Mouse (Mus musculus) c-Kit-negative CD71-positive TER-119-positive erythroid progenitor cells, embryonic 14.5 days (primary cell): ENCODE data around the gene Tdrd6.

ENCODE experiments used
- DNase-seq: peaks from one replicate; pipeline ENCODE4 v3.0.0-alpha.2; 2013; ENCODE audit warnings: low read depth, low spot score

The Tdrd6 gene

DNA sequence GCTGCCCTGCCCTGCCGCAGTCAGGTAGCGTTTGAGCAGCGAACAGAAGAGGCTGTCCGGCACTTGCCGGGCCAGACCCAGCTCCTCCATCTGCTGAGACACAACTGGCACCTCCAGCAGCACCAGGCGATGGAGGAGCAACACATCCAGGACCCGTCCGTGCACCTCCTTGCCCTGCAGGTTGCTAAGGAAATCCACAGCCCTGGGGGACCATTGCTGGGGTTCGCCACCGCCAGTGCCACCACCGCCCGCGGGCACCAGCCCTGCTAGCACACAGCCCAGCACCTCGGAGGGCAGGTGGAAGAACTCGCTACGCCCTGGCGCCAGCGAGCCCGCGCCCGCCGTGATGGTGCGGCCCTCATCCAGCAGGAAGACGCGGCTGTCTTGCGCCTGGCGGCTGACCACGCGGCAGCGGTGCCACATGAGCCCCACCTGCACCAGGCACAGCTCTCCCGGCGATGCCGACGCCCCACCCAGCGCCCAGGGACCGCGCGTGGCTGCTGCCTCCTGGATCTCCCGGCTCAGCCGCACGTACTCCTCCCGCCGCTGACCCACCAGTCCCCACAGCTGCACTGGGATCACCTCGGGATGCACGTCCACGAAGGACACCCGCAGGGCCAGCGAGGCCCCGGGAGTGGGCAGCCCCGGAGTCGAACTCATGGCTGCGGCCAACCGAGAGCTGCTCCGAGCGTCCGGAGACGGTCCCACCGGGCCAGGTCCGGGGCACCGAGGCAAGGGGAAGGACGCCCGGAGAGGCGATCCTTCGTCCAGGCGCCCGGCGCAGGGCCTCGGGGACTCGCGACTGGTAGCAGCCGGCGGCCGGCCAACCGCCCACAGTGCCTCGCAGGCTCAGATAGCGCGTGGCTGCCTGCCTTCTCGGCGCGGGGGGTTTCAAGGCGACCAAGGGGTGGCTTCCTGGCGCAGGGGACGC lies at the start of gene Tdrd6:
Gene Tdrd6, minus strand, starts transcription at position 804 of the 931 bp plus-strand sequence.
- DNase-seq: no peak

DNA sequence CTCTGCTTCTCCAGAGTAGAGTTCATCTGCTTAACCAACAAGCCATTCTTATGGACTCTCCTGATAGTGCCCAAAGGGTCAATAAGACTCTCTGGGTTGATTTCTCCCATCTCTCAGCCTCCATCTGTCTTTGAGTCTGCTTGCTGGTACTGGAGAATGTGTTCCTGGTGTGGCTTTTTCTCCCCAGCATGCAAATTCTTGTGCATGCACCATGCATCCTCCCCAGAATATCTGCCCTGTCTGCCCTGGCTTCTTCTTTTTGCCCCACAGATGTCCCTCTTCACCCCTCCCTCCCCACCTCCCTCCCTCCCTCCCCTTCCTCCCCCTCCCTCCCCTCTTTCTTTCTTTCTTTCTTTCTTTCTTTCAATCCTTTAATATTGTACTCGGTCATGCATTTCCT lies 47.2 kb upstream of the Tdrd6 start:
- no peak for DNase-seq

DNA sequence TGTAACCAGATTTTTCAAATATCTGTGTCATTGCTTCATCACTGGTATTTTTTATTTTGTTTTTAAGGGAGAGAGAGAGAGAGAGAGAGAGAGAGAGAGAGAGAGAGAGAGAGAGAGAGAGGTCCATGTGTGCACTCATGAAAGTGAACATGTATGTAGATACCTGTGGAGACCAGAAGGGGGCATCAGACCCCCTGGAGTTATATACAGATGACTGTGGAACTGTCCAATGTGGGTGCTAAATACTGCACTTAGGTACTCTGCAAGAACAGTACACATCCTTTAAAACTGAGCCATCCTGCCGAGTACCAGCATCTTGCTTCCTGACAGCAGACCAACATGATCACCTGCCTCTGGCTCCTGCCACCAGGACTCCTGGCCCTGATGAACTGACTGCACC lies 46.1 kb upstream of the Tdrd6 start:
- no peak for DNase-seq

DNA sequence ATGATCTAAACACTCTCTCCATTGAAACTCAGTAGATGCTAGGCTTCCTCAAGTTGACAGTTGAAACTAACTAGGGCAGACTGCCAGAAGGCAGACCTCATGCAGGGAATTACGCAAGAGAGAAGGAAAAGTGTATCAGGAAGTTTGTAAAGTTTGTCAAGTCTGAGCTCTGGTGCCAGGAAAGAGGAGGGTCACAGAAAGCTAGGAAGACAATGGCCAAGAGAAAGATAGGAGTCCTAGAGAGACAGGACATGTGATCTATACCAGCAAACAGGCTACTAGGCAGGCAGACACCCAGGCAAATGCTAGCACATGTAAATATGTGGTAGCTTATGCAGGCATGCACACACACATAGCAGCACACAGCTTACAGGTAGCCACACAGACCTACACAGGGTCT lies 45.1 kb upstream of the Tdrd6 start:
- DNase-seq: no peak

DNA sequence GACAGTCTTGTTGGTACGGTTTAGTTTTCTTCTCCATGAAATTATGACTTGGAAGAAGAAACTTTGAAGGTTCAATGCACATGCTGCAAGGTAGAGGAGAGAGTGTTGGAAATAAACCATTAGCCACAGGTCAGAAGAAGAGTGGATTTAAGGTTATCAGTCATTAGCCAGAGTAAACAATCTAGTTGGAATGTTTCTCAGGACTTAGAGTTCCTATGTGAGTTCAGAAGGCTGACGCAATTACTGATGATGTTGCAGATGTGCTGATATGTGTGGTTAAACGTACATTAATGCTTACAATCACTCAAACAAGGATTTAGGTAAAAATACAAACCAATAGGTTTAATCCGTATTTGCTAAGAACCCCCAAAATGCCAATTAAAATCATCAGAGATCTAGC lies 41.8 kb upstream of the Tdrd6 start:
- DNase-seq: no peak

DNA sequence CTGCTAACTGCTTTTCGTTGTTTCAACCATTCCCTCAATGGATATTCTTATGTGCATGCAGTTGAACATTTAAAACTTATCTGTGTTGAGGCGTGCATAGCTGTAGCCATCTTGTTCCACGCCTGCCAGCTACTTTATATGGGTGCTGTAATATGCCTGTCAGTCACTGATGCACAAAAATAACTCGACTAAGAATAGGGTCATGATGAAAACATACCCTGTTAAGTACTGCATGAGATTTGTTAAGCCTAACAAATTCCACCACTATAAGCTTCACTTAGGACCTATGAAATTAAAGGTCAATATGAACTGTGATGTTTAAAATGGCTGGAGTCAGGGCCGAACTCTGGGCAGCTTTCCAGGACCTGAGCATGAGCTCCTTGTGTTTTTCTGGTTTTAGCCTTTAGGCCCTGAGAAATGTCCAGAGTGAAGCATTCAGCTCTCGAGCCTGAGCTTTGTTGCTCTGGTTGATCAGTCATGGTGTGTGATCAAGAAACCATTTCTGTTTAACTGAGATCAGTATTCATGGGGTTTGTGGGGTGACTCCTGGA lies 39.1 kb upstream of the Tdrd6 start:
- DNase-seq: no peak

DNA sequence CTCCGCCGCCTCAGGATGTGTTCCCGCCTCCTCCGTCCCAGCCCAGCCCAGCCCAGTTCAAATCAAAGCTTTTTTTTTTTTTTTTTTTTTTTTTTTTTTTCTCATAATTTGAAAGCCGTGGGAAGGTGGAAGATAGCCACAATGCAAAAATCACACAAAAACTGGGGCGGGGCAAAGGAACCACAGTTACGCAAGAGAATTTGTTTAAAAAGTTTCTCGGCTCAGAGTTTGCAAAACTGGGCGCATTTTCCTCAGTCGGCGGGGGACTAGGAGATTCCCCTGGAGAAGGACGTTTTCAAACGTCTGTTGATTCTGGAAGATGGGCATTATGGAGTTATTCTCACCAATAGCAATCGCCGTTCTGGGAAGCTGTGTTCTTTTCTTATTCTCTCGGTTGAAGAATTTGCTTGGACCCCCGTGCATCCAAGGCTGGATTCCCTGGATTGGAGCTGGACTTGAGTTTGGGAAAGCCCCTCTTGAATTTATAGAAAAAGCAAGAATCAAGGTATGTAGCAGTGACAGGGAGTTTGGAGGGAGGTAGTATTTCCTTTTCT lies 37.3 kb upstream of the Tdrd6 start, which contains the start of gene Cyp39a1:
Gene Cyp39a1, plus strand, starts transcription at position 136 of the 554 bp plus-strand sequence.
- no peak for DNase-seq

DNA sequence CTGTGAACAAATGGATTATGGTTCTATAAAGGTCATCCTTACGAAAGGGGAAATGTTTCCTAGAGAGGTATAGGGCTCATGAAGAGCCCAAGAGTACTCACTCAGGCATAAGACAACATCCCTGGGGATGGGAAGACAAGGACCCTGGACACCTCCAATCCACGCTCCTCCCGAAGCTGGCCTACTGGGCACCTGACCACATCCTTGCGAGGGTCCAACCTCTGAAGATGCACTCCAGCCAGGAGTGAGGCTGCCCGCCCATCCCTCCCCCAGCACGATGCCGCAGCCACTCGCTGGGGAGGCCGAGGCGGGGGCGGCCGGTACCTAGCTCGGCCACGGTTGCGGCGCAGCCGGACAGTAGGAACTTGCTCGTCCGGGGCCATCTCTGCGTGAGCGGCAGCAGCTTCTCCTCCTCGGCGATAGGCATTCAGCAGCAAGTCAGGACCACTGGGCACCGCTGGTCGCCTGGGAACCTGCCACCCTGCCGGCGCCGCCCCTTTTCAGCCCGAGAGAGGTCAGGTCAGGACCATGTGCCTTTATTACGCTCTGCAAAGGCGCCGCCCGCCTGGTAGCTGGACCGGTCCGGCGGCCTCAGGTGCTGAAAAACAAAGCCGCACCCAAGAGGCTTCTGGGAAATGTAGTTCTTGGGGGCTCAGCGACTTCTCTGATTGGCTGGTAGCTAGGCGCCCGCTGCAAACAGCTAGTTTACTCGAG lies 36.6 kb upstream of the Tdrd6 start, which contains the start of gene Slc25a27:
Gene Slc25a27, minus strand, starts transcription at position 639 of the 714 bp plus-strand sequence.
- DNase-seq: peak; percentile 0

DNA sequence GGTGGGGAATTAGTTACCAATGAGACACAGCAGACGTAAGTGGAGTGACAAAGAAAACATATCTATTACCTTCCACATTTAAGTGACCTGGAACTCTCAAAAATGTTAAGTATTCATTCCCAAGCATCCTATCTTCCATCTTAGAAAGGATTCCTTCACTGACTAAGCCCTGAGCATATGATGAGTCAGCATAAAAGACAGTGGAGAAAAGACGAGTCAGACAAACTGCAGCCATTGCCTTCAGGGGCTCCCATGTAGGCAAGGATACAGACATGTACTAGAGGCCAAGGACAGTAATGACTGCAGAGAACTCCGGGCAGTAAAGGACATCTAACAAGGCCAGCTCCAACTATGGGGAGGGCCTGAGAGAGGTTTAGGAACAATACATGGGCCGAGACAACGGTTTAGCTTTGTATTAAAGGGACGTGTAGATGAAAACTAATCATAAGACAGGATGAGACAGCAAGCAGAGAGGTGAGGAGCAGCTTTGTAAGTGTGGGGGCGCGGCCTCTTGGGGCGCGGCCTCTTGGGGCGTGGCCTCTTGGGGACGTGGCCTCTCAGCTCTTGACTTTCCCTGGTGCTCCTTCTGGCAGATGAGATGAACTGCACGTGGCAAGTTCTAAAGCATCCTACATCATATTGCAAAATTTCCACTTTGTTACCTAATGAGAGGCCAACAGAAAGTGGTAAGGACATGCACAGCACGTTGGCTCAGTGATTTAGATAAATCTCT lies 21.4 kb upstream of the Tdrd6 start:
- DNase-seq: no peak

DNA sequence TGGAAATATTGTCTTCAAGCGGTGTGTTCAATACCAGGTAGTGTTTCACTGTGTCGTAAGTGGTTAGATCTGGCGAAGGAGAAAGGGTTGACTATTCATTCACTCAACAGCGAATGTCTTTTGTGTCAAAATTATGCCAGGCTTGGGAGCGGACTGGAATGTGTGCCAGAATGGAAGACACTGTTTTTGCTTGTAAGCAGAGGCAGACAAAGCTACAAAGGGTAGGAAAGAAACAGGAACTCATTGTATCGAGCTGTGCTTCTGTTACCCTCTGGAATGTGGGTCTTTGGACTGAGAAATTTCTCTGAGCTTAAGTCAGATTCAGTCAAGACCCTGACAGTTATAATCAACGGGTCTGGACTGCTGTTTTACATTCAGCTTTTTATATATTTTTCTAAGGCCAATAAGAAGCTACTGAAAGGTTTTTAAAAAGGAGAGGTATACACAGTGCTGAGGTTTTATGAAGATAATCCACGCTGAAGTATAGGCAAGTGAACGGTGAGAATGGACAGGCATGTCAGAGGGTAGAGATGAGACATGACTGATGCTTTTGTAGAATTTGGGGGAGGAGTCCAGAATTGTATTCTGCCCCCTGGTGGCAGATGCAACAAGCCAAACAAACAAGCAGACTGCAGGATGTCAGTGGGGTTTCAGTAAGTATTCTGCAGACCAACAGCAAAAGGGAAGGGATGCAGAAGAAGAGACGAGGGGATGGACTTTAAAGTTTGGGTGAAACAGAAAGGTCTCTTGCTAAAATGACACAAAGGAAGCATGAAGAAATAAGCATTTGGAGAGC lies 19.7 kb upstream of the Tdrd6 start:
- no peak for DNase-seq

DNA sequence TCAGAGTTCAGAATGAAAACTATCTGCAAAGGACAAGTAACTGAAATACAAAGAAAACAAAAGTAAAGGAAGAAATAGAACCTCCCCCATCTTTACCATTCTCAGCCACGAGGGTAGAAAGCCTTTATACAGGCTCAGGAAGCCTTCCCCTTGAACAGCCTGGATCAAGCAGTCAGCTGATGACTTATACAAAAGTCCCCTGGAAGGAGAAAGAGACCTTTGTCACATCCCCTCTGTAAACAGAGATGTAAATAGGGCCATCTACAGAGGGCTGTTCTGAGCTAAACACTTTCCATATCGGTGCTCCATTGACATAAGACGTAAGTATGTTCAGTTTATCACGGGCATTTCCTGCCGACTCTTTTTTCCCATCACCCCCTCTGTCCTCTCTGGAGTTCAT lies 16.8 kb upstream of the Tdrd6 start:
- no peak for DNase-seq

DNA sequence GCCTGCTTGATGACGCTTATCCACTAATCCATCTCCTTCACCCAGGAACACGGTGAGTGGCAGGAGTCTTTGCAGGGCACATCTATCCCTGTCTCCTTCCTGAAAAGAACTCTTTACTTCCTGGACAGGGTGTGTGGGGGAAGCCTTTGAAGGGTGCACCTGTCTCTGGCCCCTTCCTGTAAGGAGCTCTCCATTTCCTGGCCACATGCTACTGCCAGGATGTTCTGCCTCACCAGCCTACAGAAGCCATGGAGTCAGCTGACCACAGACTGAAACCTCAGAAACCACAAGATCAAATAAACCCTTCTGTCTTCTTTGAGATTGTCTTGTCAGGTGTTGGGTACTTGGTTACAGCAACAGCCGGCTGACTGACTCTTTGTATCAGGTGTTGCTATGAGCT lies 15.0 kb upstream of the Tdrd6 start:
- no peak for DNase-seq

DNA sequence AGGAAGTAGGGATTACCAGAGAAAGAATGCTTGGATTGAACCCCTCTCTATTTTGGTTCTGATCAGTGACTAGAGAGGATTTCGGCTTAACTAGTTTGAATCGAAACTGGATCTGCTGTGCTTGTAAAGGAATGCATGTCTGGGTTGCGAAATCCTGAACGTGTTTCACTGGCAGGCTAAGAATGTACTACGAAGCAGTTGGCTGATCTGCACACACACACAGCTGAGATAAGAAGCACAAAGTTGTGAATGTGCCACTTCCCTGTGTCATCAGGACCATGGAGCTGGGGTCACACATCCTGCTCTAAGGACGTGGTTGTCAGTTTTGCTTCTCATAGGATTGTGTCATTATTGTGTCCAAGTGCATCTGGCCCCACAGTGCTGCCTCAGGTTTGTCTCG lies 14.3 kb upstream of the Tdrd6 start:
- DNase-seq: no peak

DNA sequence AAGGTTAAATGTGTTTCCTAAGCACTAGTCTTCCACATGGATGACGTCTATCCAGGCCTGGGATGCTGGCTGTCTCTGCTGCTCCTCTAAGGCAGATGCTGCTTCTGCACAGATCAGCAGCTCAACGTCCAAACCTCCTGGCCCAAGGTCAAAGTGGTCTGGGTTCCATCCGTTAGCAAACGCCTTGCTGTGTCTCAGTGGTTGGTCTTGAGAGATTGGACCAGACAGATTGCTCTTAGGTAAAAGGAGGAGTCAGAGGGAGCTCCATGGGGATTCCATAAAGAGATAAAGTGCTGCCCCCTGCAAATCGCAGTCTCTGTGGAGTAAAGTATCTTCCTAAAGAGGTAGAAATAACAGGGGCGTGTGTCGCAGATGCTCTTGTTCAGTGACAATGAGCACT lies 13.1 kb upstream of the Tdrd6 start:
- no peak for DNase-seq

DNA sequence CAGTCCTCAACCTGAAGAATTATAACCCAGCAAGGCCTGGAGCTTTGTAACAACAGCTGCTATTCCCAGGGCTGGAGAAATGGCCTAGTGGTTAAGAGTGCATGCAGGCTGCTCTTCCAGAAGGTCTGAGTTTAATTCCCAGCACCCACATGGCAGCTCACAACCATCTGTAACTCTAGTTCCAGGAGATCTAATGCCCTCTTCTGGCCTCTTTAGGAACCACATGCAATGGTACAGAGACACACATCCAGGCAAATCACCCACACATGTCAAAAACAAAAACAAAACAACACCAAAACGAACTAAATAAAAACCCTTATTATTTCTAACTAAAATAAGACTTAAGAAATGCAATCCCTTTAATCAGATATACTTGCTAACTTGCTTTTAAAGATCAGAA lies 10.7 kb upstream of the Tdrd6 start:
- DNase-seq: no peak

DNA sequence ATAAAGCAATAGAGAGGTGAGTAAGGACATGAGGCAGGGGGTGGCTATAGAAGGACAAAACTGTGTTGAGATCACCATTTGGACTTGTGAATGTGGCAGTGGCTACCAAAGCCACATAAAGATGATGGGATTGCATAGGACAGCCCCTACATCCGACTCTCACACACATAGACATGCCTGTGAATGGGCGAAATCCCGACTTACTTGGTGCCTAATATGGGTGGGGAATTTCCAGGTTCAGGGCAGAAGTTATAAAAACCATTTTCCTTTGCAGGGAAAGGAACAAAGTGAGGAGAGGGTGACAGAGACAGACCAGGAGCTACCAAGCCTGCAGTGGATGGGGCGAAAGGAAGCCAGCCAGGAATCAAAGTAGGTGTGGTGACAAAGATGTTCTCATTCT lies 7.0 kb upstream of the Tdrd6 start:
- no peak for DNase-seq

DNA sequence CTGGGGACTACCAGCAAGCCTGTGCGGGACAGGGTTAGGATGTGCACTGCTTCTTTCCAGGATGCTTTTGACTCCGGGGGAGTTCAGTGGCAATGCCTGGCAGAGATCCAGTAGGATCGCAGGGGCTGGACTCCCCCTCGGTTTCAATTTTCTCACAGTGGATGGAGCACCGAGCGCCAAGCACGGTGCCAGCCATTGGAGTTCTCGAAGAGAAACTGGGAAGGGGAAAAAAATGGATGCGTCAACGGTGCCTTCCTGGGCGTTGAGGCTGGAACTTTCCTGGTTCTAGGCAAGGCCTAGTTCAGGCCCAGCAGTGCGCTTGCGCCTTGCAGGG lies 295 bp upstream of the Tdrd6 start:
- no peak for DNase-seq

DNA sequence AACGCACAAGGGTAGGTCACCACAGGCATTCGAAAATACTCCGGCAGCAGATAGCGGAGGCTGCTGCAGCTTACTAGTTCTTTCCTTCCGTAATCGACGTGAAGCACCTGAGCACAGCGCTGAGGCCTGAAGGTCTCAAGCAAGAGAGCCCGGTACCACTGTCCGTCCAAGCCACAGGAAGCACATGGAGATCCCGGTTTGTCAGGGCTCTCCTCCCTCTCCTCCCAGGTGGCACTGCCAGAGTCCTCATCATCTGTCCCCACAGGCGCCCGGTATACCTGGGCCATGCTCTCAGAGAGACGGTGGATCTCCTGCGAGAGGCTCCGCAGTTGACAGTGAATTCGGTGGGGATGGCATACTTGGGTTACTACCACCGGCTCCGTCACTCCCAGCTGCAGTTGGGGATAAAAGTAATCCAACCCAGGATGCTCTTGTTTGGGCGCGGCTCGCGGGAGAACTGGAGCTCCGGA lies 1.0 kb downstream of the Tdrd6 start:
- DNase-seq: no peak

DNA sequence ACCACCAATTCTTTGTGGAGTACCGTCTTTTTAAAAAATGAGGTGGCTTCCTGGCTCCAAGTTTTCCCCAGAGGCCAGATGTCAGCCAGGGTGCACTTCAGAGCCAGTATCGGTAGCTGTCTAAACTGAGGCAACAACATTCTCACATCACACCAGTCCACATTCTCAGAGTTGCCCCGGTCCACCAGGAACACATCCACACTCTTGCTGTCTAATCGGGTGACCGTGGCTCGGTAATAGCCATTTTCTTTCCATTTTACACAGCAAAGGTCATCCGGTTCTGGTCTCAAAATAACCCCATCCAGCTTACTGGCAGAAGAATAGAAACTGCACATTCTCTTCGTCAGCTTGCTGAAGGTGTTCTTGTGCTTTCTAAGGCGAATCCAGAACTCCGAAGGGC lies 1.9 kb downstream of the Tdrd6 start:
- DNase-seq: no peak

DNA sequence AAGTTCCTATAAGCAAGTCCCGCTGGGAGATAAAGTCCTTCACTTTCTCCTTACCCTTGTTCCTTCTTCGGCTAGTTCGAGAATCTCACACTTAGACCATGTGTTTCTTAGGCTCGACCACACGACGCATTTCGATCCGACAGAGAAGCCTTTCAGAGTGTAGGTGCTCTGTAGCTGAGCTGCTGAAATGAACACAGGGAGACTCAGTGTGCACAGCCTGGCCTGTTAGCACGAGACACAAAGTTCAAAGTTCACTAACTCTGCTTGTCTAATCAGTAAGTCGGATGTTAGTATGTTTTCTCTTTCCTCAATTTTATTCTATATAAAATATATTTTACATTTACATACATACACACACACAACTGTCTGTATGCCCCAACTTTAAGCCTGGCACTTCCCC lies 8.0 kb downstream of the Tdrd6 start:
- no peak for DNase-seq

DNA sequence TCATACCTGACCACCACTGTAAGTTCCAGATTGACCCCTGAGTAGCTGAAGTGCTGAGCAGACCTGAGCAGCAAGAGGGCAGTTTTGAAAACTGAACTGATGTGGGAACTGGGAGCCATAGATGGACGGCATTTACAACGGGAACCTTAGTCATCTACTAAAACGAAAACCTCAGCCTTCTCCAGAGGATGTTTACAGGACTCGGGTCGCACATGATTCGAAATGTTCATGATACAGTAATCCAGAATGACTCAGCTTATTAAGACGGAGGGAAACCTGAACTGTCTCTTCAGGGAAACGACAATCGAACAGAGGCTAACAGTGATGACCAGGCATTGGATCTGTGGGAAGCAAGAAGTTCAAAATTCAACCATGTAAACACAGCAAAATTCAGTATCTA lies 10.9 kb downstream of the Tdrd6 start:
- no peak for DNase-seq
